ENCODE assay signal across 9 mouse cellular contexts in genomic region chr3:89243609-89244008, GRCm38 (mm10). TPM values are rescaled to one million over a fixed set of nuclear protein-coding genes. Genes with fewer than 3 reads are reported as not detected.
A peak's percentile ranks its signal among the peaks of the same experiment; 100 is the strongest.
DNase-seq lines count a peak whose midpoint lies in the region; ATAC-seq and TF ChIP-seq lines count a peak whose summit lies in the region.
"Had no signal": no experiment of that assay in that cellular context is flagged by ENCODE, and none has a peak within 500 bp of the region (broad histone marks: within the 10 kb centered on the region; RNA-seq: fewer than 3 reads in every experiment).

No protein-coding gene starts in this region.

- peak overlapping the region; percentile 73 for H3K4me3 ChIP-seq in embryonic facial prominence, embryonic 12.5 days
- H3K4me3 ChIP-seq in hindbrain, postnatal 0 days (ENCODE audit: low read length), result peak overlapping the region; percentile 68
- no peak overlapping the region for H3K4me3 ChIP-seq in liver, embryonic 13.5 days (replicated peaks)
- H3K4me3 ChIP-seq in myocyte, result peak overlapping the region; percentile 90
- H3K4me3 ChIP-seq: erythroblast, embryonic 14.5 days had no signal

- H3K27me3 ChIP-seq in embryonic facial prominence, embryonic 12.5 days, result no peaks in the 10 kb centered on the region; the same call in 1 of the 2 replicates
- no peaks in the 10 kb centered on the region for H3K27me3 ChIP-seq in hindbrain, postnatal 0 days (ENCODE audit: insufficient read depth, low read length)
- H3K27me3 ChIP-seq in liver, embryonic 13.5 days, result peaks cover 38% of the 10 kb centered on the region
- no peaks in the 10 kb centered on the region for H3K27me3 ChIP-seq in myocyte (ENCODE audit: control insufficient read depth, insufficient read depth, insufficient read length)

- peak overlapping the region; percentile 52; the same call in 1 of the 2 replicates for H3K27ac ChIP-seq in embryonic facial prominence, embryonic 12.5 days
- peak overlapping the region; percentile 89 for H3K27ac ChIP-seq in hindbrain, postnatal 0 days
- H3K27ac ChIP-seq in liver, embryonic 13.5 days, result no peak overlapping the region

- peaks cover 22% of the 10 kb centered on the region for H3K79me2 ChIP-seq in myocyte (ENCODE audit: control insufficient read depth, insufficient read depth)

- peak; percentile 64 for TF ChIP-seq CTCF in hindbrain, postnatal 0 days (IDR thresholded peaks at IDR 0.05; ENCODE audit: low read depth)

- no peaks in the 10 kb centered on the region for H3K9me3 ChIP-seq in embryonic facial prominence, embryonic 12.5 days
- no peaks in the 10 kb centered on the region for H3K9me3 ChIP-seq in hindbrain, postnatal 0 days (ENCODE audit: low read length)
- H3K9me3 ChIP-seq in liver, embryonic 13.5 days (replicated peaks), result no peaks in the 10 kb centered on the region

- no peak; the same call in 1 of the 2 replicates for ATAC-seq in embryonic facial prominence, embryonic 12.5 days (ENCODE audit: insufficient number of reproducible peaks, insufficient read depth, low FRiP score, low TSS enrichment)
- no peak for ATAC-seq in hindbrain, postnatal 0 days
- peak; percentile 9; the same call in 1 of the 2 replicates for ATAC-seq in liver, embryonic 13.5 days (ENCODE audit: low read depth)

- peak overlapping the region; percentile 76 for H3K4me2 ChIP-seq in embryonic facial prominence, embryonic 12.5 days (replicated peaks)
- peak overlapping the region; percentile 90 for H3K4me2 ChIP-seq in hindbrain, postnatal 0 days (ENCODE audit: low read depth, low read length)
- no peak overlapping the region for H3K4me2 ChIP-seq in liver, embryonic 13.5 days
- H3K4me2 ChIP-seq in myocyte (ENCODE audit: low read depth), result peak overlapping the region; percentile 42

- DNase-seq in right cerebral cortex, postnatal 4 days, result peak; percentile 35
- no peak for DNase-seq in right cerebral cortex, postnatal 36 days (ENCODE audit: low spot score in 2 of 2)
- peak; percentile 60 for DNase-seq in hindbrain, postnatal 0 days (ENCODE audit: low spot score)
- peak; percentile 32 for DNase-seq in liver, embryonic 13.5 days
- DNase-seq in thymus, postnatal 25 days, result peak; percentile 84
- DNase-seq in c-Kit-positive CD71-positive TER-119-positive erythroid progenitor cells, embryonic 14.5 days (ENCODE audit: low spot score), result no peak

- H3K36me3 ChIP-seq in embryonic facial prominence, embryonic 12.5 days, result peaks cover 14% of the 10 kb centered on the region
- peaks cover 21% of the 10 kb centered on the region for H3K36me3 ChIP-seq in hindbrain, postnatal 0 days (ENCODE audit: insufficient read depth, low read length)
- 0 out of 2 replicates have a peak, but pooled peaks cover 1% of the 10 kb centered on the region for H3K36me3 ChIP-seq in liver, embryonic 13.5 days
- H3K36me3 ChIP-seq in myocyte (ENCODE audit: control insufficient read depth, insufficient read depth), result peaks cover 13% of the 10 kb centered on the region

- H3ac ChIP-seq in myocyte (ENCODE audit: control insufficient read depth, insufficient read length), result no peak overlapping the region

- WGBS in embryonic facial prominence, embryonic 12.5 days, result 7% methylated on average over 14 of the region's 14 CpGs
- 15% methylated on average over 14 of the region's 14 CpGs for WGBS in hindbrain, postnatal 0 days
- WGBS in liver, embryonic 13.5 days (ENCODE audit: insufficient replicate concordance), result 17% methylated on average over 14 of the region's 14 CpGs

- TF ChIP-seq POLR2A in myocyte (IDR thresholded peaks at IDR 0.05; ENCODE audit: insufficient read length, low read depth), result no peak

- H3K4me1 ChIP-seq in embryonic facial prominence, embryonic 12.5 days, result peaks cover 35% of the 10 kb centered on the region
- H3K4me1 ChIP-seq in hindbrain, postnatal 0 days (ENCODE audit: insufficient read depth, low read length), result peaks cover 18% of the 10 kb centered on the region
- H3K4me1 ChIP-seq in liver, embryonic 13.5 days (replicated peaks), result peaks cover 54% of the 10 kb centered on the region

- 0 out of 2 replicates have a peak overlapping the region, but pooled peaks have one; percentile 4 for H3K9ac ChIP-seq in embryonic facial prominence, embryonic 12.5 days
- peak overlapping the region; percentile 65 for H3K9ac ChIP-seq in hindbrain, postnatal 0 days (replicated peaks; ENCODE audit: low read length)
- no peak overlapping the region for H3K9ac ChIP-seq in liver, embryonic 13.5 days

TF ChIP-seq in myocyte, 11 proteins besides CTCF, POLR2A, EP300 and RAD21:
- TF ChIP-seq POLR2AphosphoS2 (IDR thresholded peaks at IDR 0.05; ENCODE audit: insufficient read length, low read depth), result no peak
- TF ChIP-seq REST (IDR thresholded peaks at IDR 0.05; ENCODE audit: insufficient read depth, insufficient read length), result no peak
- TF ChIP-seq MYOD1 (IDR thresholded peaks at IDR 0.05; ENCODE audit: control insufficient read depth in 1 of 3, insufficient read length in 2 of 3, low read depth in 2 of 3), result no peak
- no peak for TF ChIP-seq USF1 (IDR thresholded peaks at IDR 0.05; ENCODE audit: low read depth)
- no peak for TF ChIP-seq SRF (IDR thresholded peaks at IDR 0.05; ENCODE audit: control insufficient read depth, insufficient read length, low read depth)
- TF ChIP-seq TCF3 (IDR thresholded peaks at IDR 0.05; ENCODE audit: insufficient read length, low read depth), result no peak
- TF ChIP-seq E2F4 (IDR thresholded peaks at IDR 0.05; ENCODE audit: insufficient read depth), result no peak
- TF ChIP-seq TCF12 (IDR thresholded peaks at IDR 0.05; ENCODE audit: insufficient read depth, poor library complexity, severe bottlenecking), result no peak
- no peak for TF ChIP-seq MAX (IDR thresholded peaks at IDR 0.05; ENCODE audit: low read depth)
- TF ChIP-seq MYOG (IDR thresholded peaks at IDR 0.05; ENCODE audit: control insufficient read depth in 1 of 3, insufficient read depth in 1 of 3, insufficient read length in 2 of 3, low read depth in 2 of 3), result no peak
- TF ChIP-seq CEBPB (IDR thresholded peaks at IDR 0.05; ENCODE audit: insufficient read depth, poor library complexity, severe bottlenecking), result no peak

RNA-seq across cellular contexts. Expression of gene Krtcap2, which starts 2.2 kb away (rescaled TPM):
- polyA plus RNA-seq in embryonic facial prominence, embryonic 12.5 days (2016; fragmentation: Nextera tagmentation; extraction: Ambion mirVana), result 297 and 306 TPM in 2 replicates
- total RNA-seq in hindbrain, postnatal 0 days (2014; rRNA removed), result 74.9 and 111 TPM in 2 replicates
- 250 and 268 TPM in 2 replicates for polyA plus RNA-seq in hindbrain, postnatal 0 days (2015; fragmentation: Nextera tagmentation; extraction: Ambion mirVana)
- polyA plus RNA-seq in liver, embryonic 13.5 days (2015; fragmentation: Nextera tagmentation; extraction: Ambion mirVana), result 152 and 155 TPM in 2 replicates
- 371 TPM for polyA plus RNA-seq in myocyte (2012; fragmentation: generic; extraction: Trizol)

RNA-seq across cellular contexts. Expression of gene Trim46, which starts 2.5 kb away (rescaled TPM):
- polyA plus RNA-seq in embryonic facial prominence, embryonic 12.5 days (2016; fragmentation: Nextera tagmentation; extraction: Ambion mirVana), result 6.2 and 7.7 TPM in 2 replicates
- 97.9 and 101 TPM in 2 replicates for total RNA-seq in hindbrain, postnatal 0 days (2014; rRNA removed)
- polyA plus RNA-seq in hindbrain, postnatal 0 days (2015; fragmentation: Nextera tagmentation; extraction: Ambion mirVana), result 42.9 and 49.8 TPM in 2 replicates
- 0.14 and 0.23 TPM in 2 replicates for polyA plus RNA-seq in liver, embryonic 13.5 days (2015; fragmentation: Nextera tagmentation; extraction: Ambion mirVana)
- polyA plus RNA-seq in myocyte (2012; fragmentation: generic; extraction: Trizol), result 15.2 TPM

RNA-seq across cellular contexts. Expression of gene Muc1, which starts 14.8 kb away (rescaled TPM):
- polyA plus RNA-seq in embryonic facial prominence, embryonic 12.5 days (2016; fragmentation: Nextera tagmentation; extraction: Ambion mirVana), result 0.78 and 1.6 TPM in 2 replicates
- total RNA-seq in hindbrain, postnatal 0 days (2014; rRNA removed), result 1.9 TPM in 2 replicates
- polyA plus RNA-seq in hindbrain, postnatal 0 days (2015; fragmentation: Nextera tagmentation; extraction: Ambion mirVana), result 0.82 and 1.5 TPM in 2 replicates
- polyA plus RNA-seq in liver, embryonic 13.5 days (2015; fragmentation: Nextera tagmentation; extraction: Ambion mirVana), result 0.14 and 0.51 TPM in 2 replicates
- polyA plus RNA-seq in myocyte (2012; fragmentation: generic; extraction: Trizol), result 0.37 TPM
- polyA plus RNA-seq: erythroblast, embryonic 14.5 days had no signal

RNA-seq across cellular contexts. Expression of gene Dpm3, which starts 15.5 kb away (rescaled TPM):
- 101 and 103 TPM in 2 replicates for polyA plus RNA-seq in embryonic facial prominence, embryonic 12.5 days (2016; fragmentation: Nextera tagmentation; extraction: Ambion mirVana)
- 295 and 347 TPM in 2 replicates for total RNA-seq in hindbrain, postnatal 0 days (2014; rRNA removed)
- polyA plus RNA-seq in hindbrain, postnatal 0 days (2015; fragmentation: Nextera tagmentation; extraction: Ambion mirVana), result 95.5 and 97.8 TPM in 2 replicates
- 57.2 and 64.5 TPM in 2 replicates for polyA plus RNA-seq in liver, embryonic 13.5 days (2015; fragmentation: Nextera tagmentation; extraction: Ambion mirVana)
- polyA plus RNA-seq in myocyte (2012; fragmentation: generic; extraction: Trizol), result 222 TPM

RNA-seq across cellular contexts. Expression of gene Mtx1, which starts 16.7 kb away (rescaled TPM):
- polyA plus RNA-seq in embryonic facial prominence, embryonic 12.5 days (2016; fragmentation: Nextera tagmentation; extraction: Ambion mirVana), result 208 and 211 TPM in 2 replicates
- 103 and 130 TPM in 2 replicates for total RNA-seq in hindbrain, postnatal 0 days (2014; rRNA removed)
- polyA plus RNA-seq in hindbrain, postnatal 0 days (2015; fragmentation: Nextera tagmentation; extraction: Ambion mirVana), result 186 TPM in 2 replicates
- polyA plus RNA-seq in liver, embryonic 13.5 days (2015; fragmentation: Nextera tagmentation; extraction: Ambion mirVana), result 152 and 155 TPM in 2 replicates
- polyA plus RNA-seq in myocyte (2012; fragmentation: generic; extraction: Trizol), result 114 TPM

Comparison
In these comparisons a context has a peak if more than half of its experiments do, and no peak if none do; other contexts are left out.
1. DNase-seq: peak in right cerebral cortex, postnatal 4 days (single experiment), hindbrain, postnatal 0 days (single experiment), liver, embryonic 13.5 days (single experiment) and thymus, postnatal 25 days (single experiment); none in right cerebral cortex, postnatal 36 days (0 of 2) and c-Kit-positive CD71-positive TER-119-positive erythroid progenitor cells, embryonic 14.5 days (single experiment).